Mouse (Mus musculus): ENCODE results near the gene Pbx1.

The Pbx1 gene

DNA sequence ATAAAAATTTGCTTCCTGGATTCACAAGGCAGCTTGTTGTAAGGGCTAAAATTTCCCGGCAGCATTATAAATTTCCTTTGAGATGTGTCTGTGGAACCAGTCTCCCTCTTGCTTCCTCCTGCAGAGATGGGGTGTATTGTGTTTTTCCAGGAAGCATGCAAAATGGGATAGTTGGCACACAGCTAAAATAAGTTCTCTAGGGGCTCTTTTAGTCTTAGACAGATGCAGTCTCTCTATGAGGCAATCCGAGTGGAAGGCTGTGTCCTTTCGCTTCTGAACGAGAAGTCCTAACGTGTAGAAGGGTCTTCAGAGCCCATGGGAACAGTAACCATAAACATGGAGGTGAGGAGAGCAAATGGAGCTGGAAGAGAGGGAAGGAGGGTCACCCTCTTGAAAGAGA, 360.1 kb downstream of the Pbx1 start:
- no peak for DNase-seq (ENCODE audit: low spot score)

DNA sequence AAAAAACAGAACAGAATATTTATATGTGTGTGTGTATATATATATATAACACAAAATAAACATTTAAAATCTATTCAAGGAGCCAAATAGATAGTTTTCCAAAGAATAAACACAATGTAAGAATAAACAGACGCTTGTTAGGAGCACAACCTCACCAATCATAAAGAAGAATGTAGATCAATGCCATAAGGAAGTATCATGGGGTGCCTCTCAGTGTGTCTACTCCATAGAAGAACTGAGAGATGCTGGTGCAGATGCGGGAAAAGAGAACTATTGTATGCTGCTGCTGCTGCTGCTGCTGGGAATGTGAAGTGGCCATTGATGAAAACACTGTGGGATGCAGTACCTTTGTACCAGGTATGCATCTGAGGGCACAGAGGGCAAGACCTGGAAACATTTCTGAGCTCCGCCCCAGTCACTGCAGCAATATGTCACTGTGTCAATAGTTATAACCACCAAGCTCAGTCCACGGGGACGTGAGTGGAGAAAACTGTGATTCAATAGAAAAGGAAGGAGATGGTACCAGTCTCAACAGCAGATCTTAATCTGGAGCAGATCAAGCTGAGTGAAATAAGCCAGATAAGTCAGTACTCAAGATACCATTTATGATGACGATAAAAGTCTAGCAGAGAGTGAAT, 361.7 kb downstream of the Pbx1 start:
- DNase-seq (ENCODE audit: low spot score): no peak

DNA sequence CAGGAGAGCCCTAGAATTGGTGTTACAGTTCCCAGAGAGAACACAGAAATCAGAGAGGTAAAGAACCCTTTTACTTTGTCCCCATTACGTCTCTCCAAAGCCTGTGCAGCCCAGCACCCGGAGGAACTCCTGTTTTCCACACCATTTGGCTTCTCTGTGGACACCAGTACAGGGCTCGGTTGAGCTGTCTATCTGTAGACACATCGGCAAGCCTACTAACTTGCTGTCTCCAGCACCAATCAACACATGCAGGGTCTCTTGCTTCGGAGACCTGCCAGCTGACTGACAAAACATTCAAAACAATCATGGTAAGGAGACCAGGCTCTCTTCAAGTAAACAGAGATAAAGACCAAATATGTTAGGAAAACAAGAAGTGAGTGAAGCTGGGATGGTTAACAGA, 362.3 kb downstream of the Pbx1 start:
- no peak for DNase-seq (ENCODE audit: low spot score)

Measured in layer of hippocampus, adult 11-12 months (tissue).